In genomic region chr16:91450137-91451064, GRCm38 (mm10) we compare ENCODE assay signal across 21 mouse cellular contexts. TPM values are rescaled to one million over a fixed set of nuclear protein-coding genes. Genes with fewer than 3 reads are reported as not detected.
DNase-seq lines count a peak whose midpoint lies in the region; ATAC-seq and TF ChIP-seq lines count a peak whose summit lies in the region.
"Had no signal": no experiment of that assay in that cellular context is flagged by ENCODE, and none has a peak within 500 bp of the region (broad histone marks: within the 10 kb centered on the region; RNA-seq: fewer than 3 reads in every experiment).

No protein-coding gene starts in this region.

- H3K36me3 ChIP-seq in kidney, postnatal 0 days (ENCODE audit: insufficient read depth, low read length): no peaks in the 10 kb centered on the region
- no peaks in the 10 kb centered on the region for H3K36me3 ChIP-seq in thymus, adult 2 months (ENCODE audit: control insufficient read depth, insufficient read depth, low read length)
- H3K36me3 ChIP-seq in liver, embryonic 14.5 days (replicated peaks; ENCODE audit: control insufficient read depth, insufficient read depth, low read depth): no peaks in the 10 kb centered on the region
- no peaks in the 10 kb centered on the region for H3K36me3 ChIP-seq in neural tube, embryonic 15.5 days
- H3K36me3 ChIP-seq: hindbrain, embryonic 10.5 days; limb, embryonic 15.5 days had no signal

- H3K27ac ChIP-seq in kidney, postnatal 0 days: no peak overlapping the region
- H3K27ac ChIP-seq in thymus, adult 2 months (ENCODE audit: control insufficient read depth, insufficient read depth, low read length): no peak overlapping the region
- peak overlapping the region; percentile 92 for H3K27ac ChIP-seq in liver, embryonic 14.5 days
- H3K27ac ChIP-seq in neural tube, embryonic 15.5 days (replicated peaks): no peak overlapping the region
- H3K27ac ChIP-seq: hindbrain, embryonic 10.5 days; limb, embryonic 15.5 days had no signal

- TF ChIP-seq POLR2A in thymus, adult 2 months (IDR thresholded peaks at IDR 0.05; ENCODE audit: control insufficient read depth, extremely low read depth, insufficient read depth, low read length, poor library complexity): no peak

- no peak overlapping the region for H3K4me3 ChIP-seq in kidney, postnatal 0 days (replicated peaks; ENCODE audit: low read depth, low read length)
- no peak overlapping the region for H3K4me3 ChIP-seq in thymus, adult 2 months (ENCODE audit: control insufficient read depth, insufficient read depth, low read length)
- H3K4me3 ChIP-seq in liver, embryonic 14.5 days (ENCODE audit: insufficient read depth in 1 of 2, low read depth in 2 of 2, low read length in 2 of 2): no peak overlapping the region
- no peak overlapping the region for H3K4me3 ChIP-seq in neural tube, embryonic 15.5 days (replicated peaks)
- H3K4me3 ChIP-seq: hindbrain, embryonic 10.5 days; limb, embryonic 15.5 days had no signal

- H3K4me2 ChIP-seq in kidney, postnatal 0 days (ENCODE audit: low read length): no peak overlapping the region
- no peak overlapping the region for H3K4me2 ChIP-seq in liver, embryonic 14.5 days (ENCODE audit: low read depth)
- no peak overlapping the region for H3K4me2 ChIP-seq in neural tube, embryonic 15.5 days
- H3K4me2 ChIP-seq: limb, embryonic 15.5 days had no signal

- TF ChIP-seq EP300 in liver, embryonic 14.5 days (IDR thresholded peaks at IDR 0.05; ENCODE audit: low read depth): no peak

- no peaks in the 10 kb centered on the region for H3K27me3 ChIP-seq in kidney, postnatal 0 days (ENCODE audit: insufficient read depth, low read length)
- no peaks in the 10 kb centered on the region for H3K27me3 ChIP-seq in thymus, adult 2 months (ENCODE audit: control insufficient read depth, insufficient read depth, low read length)
- H3K27me3 ChIP-seq in liver, embryonic 14.5 days (ENCODE audit: control insufficient read depth, insufficient read depth, low read length): no peaks in the 10 kb centered on the region
- H3K27me3 ChIP-seq in neural tube, embryonic 15.5 days (replicated peaks): no peaks in the 10 kb centered on the region
- H3K27me3 ChIP-seq: limb, embryonic 15.5 days; Patski had no signal

- ATAC-seq in kidney, postnatal 0 days (replicated peaks; ENCODE audit: low FRiP score, low read depth): no peak
- ATAC-seq in liver, embryonic 14.5 days (ENCODE audit: insufficient read depth): no peak
- ATAC-seq in neural tube, embryonic 15.5 days (ENCODE audit: low FRiP score): no peak
- ATAC-seq: activated CD4-positive, CD25-positive, alpha-beta regulatory T cell, adult 4 months; forebrain, embryonic 16.5 days; Patski had no signal

- WGBS in kidney, postnatal 0 days: 84% methylated on average over 12 of the region's 12 CpGs
- WGBS in thymus, adult 2 months: 96% methylated on average over 12 of the region's 12 CpGs
- 80% methylated on average over 12 of the region's 12 CpGs for WGBS in liver, embryonic 14.5 days (ENCODE audit: insufficient replicate concordance)
- WGBS in neural tube, embryonic 15.5 days: 87% methylated on average over 12 of the region's 12 CpGs

- peak; percentile 27; the same call in 1 of the 2 replicates for TF ChIP-seq CTCF in kidney, postnatal 0 days (IDR thresholded peaks at IDR 0.05; ENCODE audit: low read depth)
- no peak for TF ChIP-seq CTCF in thymus, adult 2 months (IDR thresholded peaks at IDR 0.05; ENCODE audit: borderline replicate concordance, control insufficient read depth, extremely low read depth, insufficient read depth, low read length, poor library complexity)
- peak; percentile 60 for TF ChIP-seq CTCF in liver, embryonic 14.5 days (IDR thresholded peaks at IDR 0.05; ENCODE audit: low read depth)

- no peak overlapping the region for H3K9ac ChIP-seq in kidney, postnatal 0 days (ENCODE audit: low read depth, low read length)
- no peak overlapping the region; the same call in 1 of the 2 replicates for H3K9ac ChIP-seq in liver, embryonic 14.5 days (replicated peaks)
- H3K9ac ChIP-seq in neural tube, embryonic 15.5 days (replicated peaks): no peak overlapping the region
- H3K9ac ChIP-seq: limb, embryonic 15.5 days had no signal

- no peak for DNase-seq in kidney, postnatal 0 days (ENCODE audit: low spot score)
- no peak for DNase-seq in kidney, postnatal 36 days
- peak; percentile 50 for DNase-seq in thymus, postnatal 0 days (ENCODE audit: low spot score)
- DNase-seq in thymus, adult 2 months: no peak
- DNase-seq in liver, embryonic 14.5 days (ENCODE audit: low read depth in 3 of 3, low spot score in 3 of 3): no peak
- no peak for DNase-seq in cerebellum, adult 11 months
- DNase-seq: adrenal gland, postnatal 14 days; cerebellum, adult 2 months; heart, adult 18-20 months; kidney, adult 9 months; layer of hippocampus, postnatal 36 days had no signal

- H3K4me1 ChIP-seq in kidney, postnatal 0 days (replicated peaks; ENCODE audit: insufficient read depth, low read length): no peaks in the 10 kb centered on the region
- peaks cover 65% of the 10 kb centered on the region for H3K4me1 ChIP-seq in thymus, adult 2 months (replicated peaks; ENCODE audit: control insufficient read depth, insufficient read depth, low read length)
- peaks cover 38 to 65% of the 10 kb centered on the region in 2 experiments for H3K4me1 ChIP-seq in liver, embryonic 14.5 days (replicated peaks; ENCODE audit: control insufficient read depth in 2 of 2, insufficient read depth in 2 of 2, low read length in 1 of 2)
- H3K4me1 ChIP-seq in neural tube, embryonic 15.5 days: 0 out of 2 replicates have a peak, but pooled peaks cover 2% of the 10 kb centered on the region

- H3K9me3 ChIP-seq in kidney, postnatal 0 days (replicated peaks; ENCODE audit: low read length): no peaks in the 10 kb centered on the region
- H3K9me3 ChIP-seq in liver, embryonic 14.5 days (ENCODE audit: control insufficient read depth, low read length): no peaks in the 10 kb centered on the region
- H3K9me3 ChIP-seq in neural tube, embryonic 15.5 days (replicated peaks): no peaks in the 10 kb centered on the region
- H3K9me3 ChIP-seq: hindbrain, embryonic 10.5 days; limb, embryonic 15.5 days had no signal

RNA-seq across cellular contexts. Expression of gene Ifnar1, which starts 34.6 kb away (rescaled TPM):
- 33.5 and 37.1 TPM in 2 replicates for polyA plus RNA-seq in kidney, postnatal 0 days (2015; fragmentation: Nextera tagmentation; extraction: Ambion mirVana)
- polyA plus RNA-seq in thymus, postnatal 0 days (2015; fragmentation: Nextera tagmentation; extraction: Ambion mirVana): 30.2 and 40.9 TPM in 2 replicates
- 47.0 and 49.1 TPM in 2 replicates for polyA plus RNA-seq in thymus, adult 2 months (2012; rRNA removed)
- polyA plus RNA-seq in liver, embryonic 14.5 days (2012; rRNA removed): 9.3 and 11.6 TPM in 2 replicates
- polyA plus RNA-seq in liver, embryonic 14.5 days (2014; fragmentation: Nextera tagmentation; extraction: Ambion mirVana): 15.4 and 16.2 TPM in 2 replicates
- polyA plus RNA-seq in neural tube, embryonic 15.5 days (2015; fragmentation: Nextera tagmentation; extraction: Ambion mirVana): 45.3 and 46.8 TPM in 2 replicates

RNA-seq across cellular contexts. Expression of gene Il10rb, which starts 44.4 kb away (rescaled TPM):
- polyA plus RNA-seq in kidney, postnatal 0 days (2015; fragmentation: Nextera tagmentation; extraction: Ambion mirVana): 44.6 and 46.1 TPM in 2 replicates
- 42.7 and 44.1 TPM in 2 replicates for polyA plus RNA-seq in thymus, postnatal 0 days (2015; fragmentation: Nextera tagmentation; extraction: Ambion mirVana)
- 28.5 and 35.6 TPM in 2 replicates for polyA plus RNA-seq in thymus, adult 2 months (2012; rRNA removed)
- 12.4 and 12.7 TPM in 2 replicates for polyA plus RNA-seq in liver, embryonic 14.5 days (2012; rRNA removed)
- 24.9 and 28.7 TPM in 2 replicates for polyA plus RNA-seq in liver, embryonic 14.5 days (2014; fragmentation: Nextera tagmentation; extraction: Ambion mirVana)
- polyA plus RNA-seq in neural tube, embryonic 15.5 days (2015; fragmentation: Nextera tagmentation; extraction: Ambion mirVana): 14.4 and 26.5 TPM in 2 replicates

RNA-seq across cellular contexts. Expression of gene Gm21970, which starts 58.9 kb away (rescaled TPM):
- 0.33 TPM in 1 of 2 replicates, not detected in the other for polyA plus RNA-seq in kidney, postnatal 0 days (2015; fragmentation: Nextera tagmentation; extraction: Ambion mirVana)
- polyA plus RNA-seq in thymus, postnatal 0 days (2015; fragmentation: Nextera tagmentation; extraction: Ambion mirVana): not detected in 2 replicates
- not detected in 2 replicates for polyA plus RNA-seq in thymus, adult 2 months (2012; rRNA removed)
- polyA plus RNA-seq in liver, embryonic 14.5 days (2012; rRNA removed): 0.04 and 0.14 TPM in 2 replicates
- polyA plus RNA-seq in liver, embryonic 14.5 days (2014; fragmentation: Nextera tagmentation; extraction: Ambion mirVana): 0.67 TPM in 1 of 2 replicates, not detected in the other
- not detected in 2 replicates for polyA plus RNA-seq in neural tube, embryonic 15.5 days (2015; fragmentation: Nextera tagmentation; extraction: Ambion mirVana)
- polyA plus RNA-seq: cerebellum, adult 2 months; embryonic facial prominence, embryonic 11.5 days; forebrain, embryonic 16.5 days; heart, embryonic 14.5 days; hindbrain, embryonic 10.5 days; large intestine, adult 2 months; limb, embryonic 15.5 days; neural tube, embryonic 11.5 days had no signal
